Mouse (Mus musculus) bone marrow macrophage, adult 2 months (primary cell): Measurements from ENCODE around the gene Ghitm.

ENCODE experiments used
- CTCF ChIP-seq: IDR thresholded peaks from 2 replicates; pipeline ENCODE4 v1.5.1; 2012; ENCODE audit warnings: low read depth, mild to moderate bottlenecking, low read length, moderate library complexity
- POLR2A ChIP-seq: IDR thresholded peaks from 2 replicates; pipeline ENCODE4 v1.6.1; 2012; ENCODE audit warnings: mild to moderate bottlenecking, low read depth, low read length, borderline replicate concordance

DNA sequence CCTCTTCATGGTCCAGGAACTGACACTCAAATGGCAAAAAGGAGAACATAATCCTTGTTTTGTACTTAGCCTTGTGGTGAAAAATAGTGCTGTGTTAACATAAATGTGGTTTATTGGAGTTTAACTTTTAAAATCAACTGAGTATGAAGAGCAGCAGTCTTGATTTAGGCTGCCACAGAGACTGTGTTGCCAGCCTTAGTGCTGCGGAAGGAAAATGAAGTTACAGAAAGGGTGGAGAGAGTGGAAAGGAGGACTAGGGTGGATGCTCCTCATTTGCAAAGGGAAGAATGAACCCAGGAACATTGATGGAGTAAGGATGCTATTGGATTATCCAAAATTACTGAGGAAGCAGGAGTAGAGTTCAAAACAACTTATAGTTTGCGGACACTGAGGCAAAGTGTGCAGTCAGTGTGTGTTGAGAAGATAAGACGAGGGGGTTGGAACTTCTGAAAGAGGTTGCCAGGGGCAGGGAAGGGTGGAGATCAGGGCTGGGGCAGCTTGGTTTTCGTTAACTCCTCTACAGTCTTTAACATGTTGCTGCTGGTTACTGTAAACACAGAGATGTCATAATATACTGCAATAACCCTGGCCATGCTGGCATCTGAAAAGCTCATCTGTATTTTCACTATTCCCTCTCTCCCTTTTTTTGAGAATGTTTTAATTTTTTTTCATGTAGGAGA lies 28.3 kb upstream of the Ghitm start:
- TF ChIP-seq CTCF (no peak), POLR2A (no peak)
